Mouse (Mus musculus) limb, embryonic 15.5 days (tissue): ENCODE data around the gene Btf3. TPM values are rescaled to one million over a fixed set of nuclear protein-coding genes. Genes with fewer than 3 reads are reported as not detected.
A peak's percentile ranks its signal among the peaks of the same experiment; 100 is the strongest.

Experiments used
- ATAC-seq: fragments of 200-750 bp; cut with Nextera tagmentation; 2 replicates; pipeline ENCODE4 v1.8.0; 2017; ENCODE audit warnings: low read depth, moderate TSS enrichment; ENCODE audit not compliant: insufficient number of reproducible peaks, low FRiP score, low TSS enrichment
- H3K27ac ChIP-seq: fragments of 300-500 bp; sonication (generic); 2 replicates; pipeline ENCODE4 v1.5.1; 2015; ENCODE audit warnings: moderate library complexity, mild to moderate bottlenecking, inconsistent platforms
- H3K27me3 ChIP-seq: fragments of 300-500 bp; sonication (generic); 2 replicates; pipeline ENCODE4 v1.6.1; 2015; ENCODE audit warnings: inconsistent platforms
- H3K36me3 ChIP-seq: fragments of 300-500 bp; sonication (generic); 2 replicates; pipeline ENCODE4 v1.6.1; 2015; ENCODE audit warnings: inconsistent platforms
- H3K4me1 ChIP-seq: fragments of 300-500 bp; sonication (generic); 2 replicates; pipeline ENCODE4 v1.6.1; 2015; ENCODE audit warnings: inconsistent platforms
- H3K4me2 ChIP-seq: fragments of 300-500 bp; sonication (generic); 2 replicates; pipeline ENCODE4 v1.6.1; 2015; ENCODE audit warnings: mild to moderate bottlenecking, inconsistent platforms
- H3K4me3 ChIP-seq: fragments of 300-500 bp; sonication (generic); 2 replicates; pipeline ENCODE4 v1.5.1; 2015; ENCODE audit warnings: mild to moderate bottlenecking, inconsistent platforms
- H3K9ac ChIP-seq: fragments of 300-500 bp; sonication (generic); 2 replicates; pipeline ENCODE4 v1.6.1; 2015; ENCODE audit warnings: inconsistent platforms
- H3K9me3 ChIP-seq: fragments of 300-500 bp; sonication (generic); 2 replicates; pipeline ENCODE4 v1.6.1; 2016; ENCODE audit warnings: inconsistent platforms
- WGBS: fragments of 180-500 bp; shearing (Covaris S2); methylation state at CpG from one replicate; pipeline ENCODE4 v1.1.7; 2015; 5-methylcytosine and 5-hydroxymethylcytosine counted together
- polyA plus RNA-seq: library from polyadenylated mRNA; unstranded; fragments of >200 nt; fragmentation: Nextera tagmentation; extraction: Ambion mirVana; gene quantifications from 2 replicates; pipeline ENCODE4 v1.2.1, GENCODE M21; 2015

The Btf3 gene
- polyA plus RNA-seq, 1 experiment from 2014 or later = 660 TPM

- H3K27ac ChIP-seq = no peak overlapping the region
- no peaks in the 10 kb centered on the region for H3K9me3 ChIP-seq
- no peak for ATAC-seq
- H3K36me3 ChIP-seq = no peaks in the 10 kb centered on the region
- no peak overlapping the region for H3K4me3 ChIP-seq
- no peak overlapping the region for H3K4me2 ChIP-seq
- H3K4me1 ChIP-seq = no peaks in the 10 kb centered on the region
- 39% methylated on average over 11 of the region's 11 CpGs for WGBS
- H3K27me3 ChIP-seq = no peaks in the 10 kb centered on the region
- no peak overlapping the region for H3K9ac ChIP-seq
Observed at GRCm38 (mm10) chr13:98325034-98325433, 8.2 kb upstream of the Btf3 start.

DNA sequence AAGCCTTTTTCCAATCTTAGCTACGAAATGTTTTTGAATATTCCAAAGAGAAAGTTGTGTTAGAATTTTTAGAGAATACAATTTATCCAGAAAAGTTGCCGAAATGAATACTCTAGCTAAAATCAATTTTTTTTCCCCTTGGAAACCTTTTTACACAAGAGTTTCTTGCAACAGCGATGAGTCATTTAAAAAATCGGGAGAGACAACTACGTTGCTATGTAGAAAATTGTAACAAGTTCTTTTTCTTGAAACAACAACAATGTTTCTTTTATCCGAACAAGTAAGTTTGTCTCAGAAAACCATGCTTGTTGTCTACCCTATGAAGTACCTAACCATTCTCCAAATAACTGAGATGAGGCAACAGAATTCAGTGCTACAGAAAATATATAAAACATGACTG is 1.1 kb upstream of the Btf3 start:
- 87% methylated on average over 6 of the region's 6 CpGs for WGBS
- no peaks in the 10 kb centered on the region for H3K27me3 ChIP-seq
- no peak overlapping the region for H3K27ac ChIP-seq
- H3K4me2 ChIP-seq = no peak overlapping the region
- no peak overlapping the region for H3K4me3 ChIP-seq
- peaks cover 13% of the 10 kb centered on the region for H3K36me3 ChIP-seq
- peaks cover 16% of the 10 kb centered on the region for H3K4me1 ChIP-seq
- H3K9ac ChIP-seq = no peak overlapping the region
- no peaks in the 10 kb centered on the region for H3K9me3 ChIP-seq
- no peak for ATAC-seq

DNA sequence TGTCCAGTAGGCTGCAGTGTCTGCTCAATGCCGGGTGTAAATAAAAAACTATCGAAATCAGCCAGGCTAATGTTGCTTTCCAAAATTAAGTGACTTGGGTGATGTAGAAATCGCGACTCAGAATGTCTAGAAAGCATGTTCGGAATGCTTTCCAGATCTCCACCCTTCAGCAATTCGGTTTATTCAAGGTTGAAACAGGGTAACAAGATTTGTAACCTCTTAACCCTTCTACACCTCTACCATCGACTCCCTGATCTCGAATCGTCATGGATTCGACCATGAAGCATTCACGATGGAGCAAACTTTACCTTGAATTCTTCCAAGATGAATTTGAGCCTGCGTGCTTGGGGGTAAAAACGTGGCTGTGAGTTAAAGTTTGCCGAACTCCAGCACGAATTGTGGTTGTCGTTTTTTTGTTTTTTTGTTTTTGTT is 456 bp upstream of the Btf3 start:
- Histone ChIP-seq H3K36me3 (peaks cover 18% of the 10 kb centered on the region), H3K4me3 (peak overlapping the region; percentile 97), H3K4me1 (peaks cover 16% of the 10 kb centered on the region), H3K9ac (peak overlapping the region; percentile 95), H3K27me3 (no peaks in the 10 kb centered on the region), H3K4me2 (peak overlapping the region; percentile 45), H3K9me3 (no peaks in the 10 kb centered on the region), H3K27ac (peak overlapping the region; percentile 94)
- no peak for ATAC-seq
- 2% methylated on average over 16 of the region's 16 CpGs for WGBS

DNA sequence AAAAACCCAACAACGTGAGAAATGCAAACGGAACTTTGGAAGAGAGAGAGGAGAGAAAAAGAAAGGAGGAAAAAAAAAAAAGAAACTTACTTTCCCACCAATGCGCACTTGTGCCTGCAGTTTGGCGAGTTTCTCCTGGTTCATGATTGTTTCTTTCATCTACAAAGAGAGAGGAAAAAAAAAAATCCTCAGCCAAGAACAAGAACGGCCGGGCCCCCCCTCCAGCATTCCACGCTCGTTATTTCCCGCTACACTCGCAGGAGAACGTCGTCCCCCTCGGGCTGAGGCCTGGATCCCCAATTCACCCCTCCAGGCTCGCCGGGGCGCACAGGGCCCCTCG is 696 bp downstream of the Btf3 start:
- Histone ChIP-seq H3K27ac (peak overlapping the region; percentile 94), H3K4me1 (peaks cover 16% of the 10 kb centered on the region), H3K9ac (peak overlapping the region; percentile 95), H3K9me3 (no peaks in the 10 kb centered on the region), H3K4me2 (peak overlapping the region; percentile 49), H3K27me3 (no peaks in the 10 kb centered on the region), H3K36me3 (peaks cover 30% of the 10 kb centered on the region), H3K4me3 (peak overlapping the region; percentile 97)
- ATAC-seq = no peak
- under 1% methylated on average over 17 of the region's 17 CpGs for WGBS

- Histone ChIP-seq H3K4me3 (peak overlapping the region; percentile 97; the same call in 1 of the 2 replicates), H3K36me3 (peaks cover 40% of the 10 kb centered on the region), H3K9ac (0 out of 2 replicates have a peak overlapping the region, but pooled peaks have one; percentile 8), H3K27ac (no peak overlapping the region), H3K27me3 (no peaks in the 10 kb centered on the region), H3K4me1 (peaks cover 16% of the 10 kb centered on the region), H3K9me3 (no peaks in the 10 kb centered on the region), H3K4me2 (peak overlapping the region; percentile 49)
- ATAC-seq = no peak
- WGBS = 61% methylated on average over 4 of the region's 4 CpGs
Observed at GRCm38 (mm10) chr13:98315124-98315523, 1.7 kb downstream of the Btf3 start.

DNA sequence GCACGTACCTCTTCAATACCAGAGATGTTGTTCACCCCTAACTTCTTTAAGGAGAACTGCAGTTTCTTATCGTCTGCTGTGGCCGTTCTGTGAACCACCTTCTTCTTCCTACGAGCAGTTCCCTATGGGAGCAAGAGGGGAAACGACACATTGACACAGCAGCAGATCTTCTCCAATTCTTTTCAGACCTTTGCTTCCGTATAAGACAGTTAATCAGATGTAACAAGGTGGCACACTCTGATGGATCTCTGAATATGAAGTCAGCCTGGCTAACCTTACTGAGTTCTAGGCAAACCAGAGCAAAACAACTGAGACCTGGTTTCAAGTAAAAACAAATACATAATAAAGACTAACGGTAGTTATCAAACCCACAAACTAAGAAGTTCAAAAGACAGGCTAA is 3.2 kb downstream of the Btf3 start:
- no peak overlapping the region for H3K4me3 ChIP-seq
- H3K9ac ChIP-seq = no peak overlapping the region
- no peaks in the 10 kb centered on the region for H3K9me3 ChIP-seq
- 76% methylated on average over 7 of the region's 7 CpGs for WGBS
- peaks cover 16% of the 10 kb centered on the region for H3K4me1 ChIP-seq
- no peak overlapping the region for H3K27ac ChIP-seq
- no peaks in the 10 kb centered on the region for H3K27me3 ChIP-seq
- peaks cover 50% of the 10 kb centered on the region for H3K36me3 ChIP-seq
- H3K4me2 ChIP-seq = no peak overlapping the region
- no peak for ATAC-seq

GRCm38 (mm10) chr13:98311597-98311996 is 5.2 kb downstream of the Btf3 start:
- H3K36me3 ChIP-seq = peaks cover 59% of the 10 kb centered on the region
- H3K9me3 ChIP-seq = no peaks in the 10 kb centered on the region
- ATAC-seq = no peak
- H3K27ac ChIP-seq = no peak overlapping the region
- no peak overlapping the region for H3K9ac ChIP-seq
- H3K4me1 ChIP-seq = peaks cover 17% of the 10 kb centered on the region
- H3K4me2 ChIP-seq = no peak overlapping the region
- H3K4me3 ChIP-seq = no peak overlapping the region
- no peaks in the 10 kb centered on the region for H3K27me3 ChIP-seq
- WGBS = 93% methylated on average over 5 of the region's 5 CpGs

DNA sequence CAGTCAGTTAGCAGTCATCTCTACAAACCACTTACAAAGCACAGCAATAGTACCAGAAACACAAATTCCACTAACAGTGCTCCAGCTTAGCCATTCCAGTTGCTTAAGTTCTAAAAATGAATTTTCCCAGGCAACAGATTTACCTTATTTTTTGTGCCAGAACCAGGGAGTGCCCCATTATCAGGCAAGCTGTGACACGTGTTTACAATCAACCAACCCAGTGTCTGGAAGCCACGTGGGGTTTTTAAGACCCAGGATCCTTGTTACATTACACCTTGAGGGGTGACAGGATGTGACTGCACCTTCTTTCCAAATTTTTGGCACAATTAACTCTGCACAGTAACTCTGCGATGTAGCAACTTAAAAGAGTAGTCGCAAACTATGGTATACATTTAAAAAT is 8.1 kb downstream of the Btf3 start:
- H3K9me3 ChIP-seq = no peaks in the 10 kb centered on the region
- H3K36me3 ChIP-seq = peaks cover 53% of the 10 kb centered on the region
- H3K27me3 ChIP-seq = no peaks in the 10 kb centered on the region
- ATAC-seq = no peak
- WGBS = 41% methylated on average over 4 of the region's 4 CpGs
- no peak overlapping the region for H3K4me3 ChIP-seq
- H3K9ac ChIP-seq = no peak overlapping the region
- no peak overlapping the region for H3K27ac ChIP-seq
- peaks cover 5% of the 10 kb centered on the region; the same call in 1 of the 2 replicates for H3K4me1 ChIP-seq
- no peak overlapping the region for H3K4me2 ChIP-seq

DNA sequence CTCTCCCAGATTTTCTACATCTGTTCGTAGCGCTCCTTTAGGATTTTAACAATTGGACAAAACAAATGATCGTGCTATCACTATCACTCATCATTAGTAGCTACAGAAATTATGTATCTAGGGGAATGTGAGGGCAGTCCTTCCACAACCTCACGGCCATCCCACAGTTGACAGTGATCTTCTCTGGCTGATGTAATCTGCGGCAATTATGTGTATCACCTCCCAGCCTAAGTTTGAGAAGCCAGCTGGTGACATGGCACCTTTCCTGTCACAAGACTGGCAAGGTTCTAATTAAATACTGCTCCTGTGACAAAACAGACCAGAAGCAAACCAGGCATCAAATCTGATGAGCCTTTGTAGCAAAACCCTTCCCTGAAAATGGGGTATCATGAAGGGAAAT is 8.8 kb downstream of the Btf3 start:
- ATAC-seq = no peak
- 0 out of 2 replicates have a peak, but pooled peaks cover 4% of the 10 kb centered on the region for H3K4me1 ChIP-seq
- H3K27ac ChIP-seq = no peak overlapping the region
- no peak overlapping the region for H3K4me3 ChIP-seq
- 84% methylated on average over 5 of the region's 5 CpGs for WGBS
- H3K9me3 ChIP-seq = no peaks in the 10 kb centered on the region
- H3K36me3 ChIP-seq = peaks cover 46% of the 10 kb centered on the region
- H3K9ac ChIP-seq = no peak overlapping the region
- H3K27me3 ChIP-seq = no peaks in the 10 kb centered on the region
- no peak overlapping the region for H3K4me2 ChIP-seq

DNA sequence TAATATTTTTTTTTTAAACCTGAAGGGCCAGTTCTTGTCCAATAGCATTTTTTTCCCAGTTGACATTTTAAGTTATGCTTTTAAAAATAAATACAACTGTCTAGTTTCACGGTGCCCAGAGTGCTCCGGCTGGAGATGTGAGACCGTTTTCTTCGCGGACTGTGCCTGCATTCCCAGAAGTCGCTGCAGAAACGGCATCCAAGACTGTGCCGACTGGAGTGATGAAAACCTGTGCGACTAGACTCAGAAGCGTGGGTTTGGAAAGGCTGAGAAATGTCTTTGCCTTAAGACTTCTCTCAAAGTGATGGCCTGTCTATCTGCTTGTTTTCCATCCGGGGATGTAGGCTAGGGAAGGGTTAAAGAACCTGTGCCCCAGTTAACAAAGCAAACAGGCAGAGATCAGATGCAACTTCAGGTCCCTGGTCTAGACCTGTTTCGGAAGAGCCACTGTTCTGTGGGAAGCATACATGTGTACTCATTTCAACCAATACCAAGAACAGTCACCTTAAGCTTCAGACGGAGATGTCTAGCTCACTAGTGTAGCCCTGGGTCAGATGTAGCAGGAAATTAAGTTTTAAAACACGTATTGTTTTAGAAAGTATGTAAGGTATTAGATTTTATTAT is 9.8 kb downstream of the Btf3 start:
- H3K9ac ChIP-seq = no peak overlapping the region
- peaks cover 37% of the 10 kb centered on the region for H3K36me3 ChIP-seq
- H3K27me3 ChIP-seq = no peaks in the 10 kb centered on the region
- H3K4me3 ChIP-seq = no peak overlapping the region
- 39% methylated on average over 14 of the region's 14 CpGs for WGBS
- 0 out of 2 replicates have a peak, but pooled peaks cover 4% of the 10 kb centered on the region for H3K4me1 ChIP-seq
- no peak overlapping the region for H3K27ac ChIP-seq
- ATAC-seq = no peak
- no peaks in the 10 kb centered on the region for H3K9me3 ChIP-seq
- H3K4me2 ChIP-seq = no peak overlapping the region

DNA sequence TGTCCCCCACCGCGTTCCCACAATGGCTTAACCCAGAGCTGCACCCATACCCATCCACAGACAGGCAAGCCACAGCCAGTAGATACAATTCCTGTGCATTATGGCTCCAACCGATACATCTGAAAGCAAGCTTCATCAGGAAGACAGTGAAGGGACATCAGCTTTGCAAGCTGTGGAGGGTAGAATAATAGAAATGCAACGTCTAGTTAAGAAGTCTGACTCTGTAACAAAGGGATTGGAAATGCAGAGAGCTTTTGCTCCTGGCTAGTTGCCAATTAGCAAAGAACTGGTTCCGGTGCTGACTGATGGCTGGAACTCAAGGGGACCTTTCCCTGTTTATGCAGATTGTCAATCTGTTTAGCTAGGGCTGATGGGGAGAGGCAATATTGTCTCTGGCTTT is 10.4 kb downstream of the Btf3 start:
- WGBS = 43% methylated on average over 5 of the region's 5 CpGs
- H3K4me2 ChIP-seq = no peak overlapping the region
- H3K27ac ChIP-seq = no peak overlapping the region
- H3K4me3 ChIP-seq = no peak overlapping the region
- H3K27me3 ChIP-seq = no peaks in the 10 kb centered on the region
- ATAC-seq = no peak
- H3K9me3 ChIP-seq = no peaks in the 10 kb centered on the region
- 0 out of 2 replicates have a peak, but pooled peaks cover 4% of the 10 kb centered on the region for H3K4me1 ChIP-seq
- peaks cover 32% of the 10 kb centered on the region for H3K36me3 ChIP-seq
- no peak overlapping the region for H3K9ac ChIP-seq

GRCm38 (mm10) chr13:98305257-98305656 is 11.5 kb downstream of the Btf3 start:
- Histone ChIP-seq H3K9me3 (no peaks in the 10 kb centered on the region), H3K9ac (no peak overlapping the region), H3K27ac (no peak overlapping the region), H3K4me3 (no peak overlapping the region), H3K27me3 (no peaks in the 10 kb centered on the region), H3K4me1 (0 out of 2 replicates have a peak, but pooled peaks cover 4% of the 10 kb centered on the region), H3K36me3 (peaks cover 20% of the 10 kb centered on the region), H3K4me2 (no peak overlapping the region)
- ATAC-seq = no peak
- WGBS = 87% methylated on average over 9 of the region's 9 CpGs
